Mouse (Mus musculus): Measurements from ENCODE around the gene Nfatc2. TPM values are rescaled to one million over a fixed set of nuclear protein-coding genes. Genes with fewer than 3 reads are reported as not detected.
A peak's percentile ranks its signal among the peaks of the same experiment; 100 is the strongest.

Nfatc2 gene
- polyA plus RNA-seq, 1 experiment from 2014 or later, result 3.3 TPM

- H3K9me3 ChIP-seq (replicated peaks; ENCODE audit: control insufficient read depth, low read length), result no peaks in the 10 kb centered on the region
- peak; percentile 56; the same call in 1 of the 2 replicates for ATAC-seq (ENCODE audit: insufficient read depth, low FRiP score)
- H3K4me2 ChIP-seq (ENCODE audit: low read depth, low read length), result no peak overlapping the region
- no peaks in the 10 kb centered on the region for H3K27me3 ChIP-seq (ENCODE audit: control insufficient read depth, insufficient read depth, low read length)
- 43% methylated on average over 13 of the region's 13 CpGs for WGBS
- no peaks in the 10 kb centered on the region for H3K36me3 ChIP-seq (ENCODE audit: control insufficient read depth, insufficient read depth, low read length)
- no peak overlapping the region for H3K9ac ChIP-seq (ENCODE audit: low read length)
- H3K27ac ChIP-seq (ENCODE audit: low read length), result no peak overlapping the region
- H3K4me1 ChIP-seq (ENCODE audit: control insufficient read depth, insufficient read depth, low read length), result peaks cover 28% of the 10 kb centered on the region
- no peak overlapping the region for H3K4me3 ChIP-seq (replicated peaks; ENCODE audit: low read length)
Measured at GRCm38 (mm10) chr2:168613092-168613880, 11.8 kb upstream of the Nfatc2 start.

- no peak overlapping the region for H3K4me2 ChIP-seq (ENCODE audit: low read depth, low read length)
- 62% methylated on average over 3 of the region's 3 CpGs for WGBS
- H3K9me3 ChIP-seq (replicated peaks; ENCODE audit: control insufficient read depth, low read length), result no peaks in the 10 kb centered on the region
Measured at GRCm38 (mm10) chr2:168610941-168611340, 9.5 kb upstream of the Nfatc2 start.

GRCm38 (mm10) chr2:168609653-168610248 is 8.3 kb upstream of the Nfatc2 start:
- no peak overlapping the region for H3K27ac ChIP-seq (ENCODE audit: low read length)
- H3K9me3 ChIP-seq (replicated peaks; ENCODE audit: control insufficient read depth, low read length), result no peaks in the 10 kb centered on the region
- 55% methylated on average over 6 of the region's 6 CpGs for WGBS
- no peak overlapping the region for H3K9ac ChIP-seq (ENCODE audit: low read length)
- no peak overlapping the region for H3K4me2 ChIP-seq (ENCODE audit: low read depth, low read length)
- ATAC-seq (ENCODE audit: insufficient read depth, low FRiP score), result no peak
- no peaks in the 10 kb centered on the region for H3K36me3 ChIP-seq (ENCODE audit: control insufficient read depth, insufficient read depth, low read length)
- no peaks in the 10 kb centered on the region for H3K27me3 ChIP-seq (ENCODE audit: control insufficient read depth, insufficient read depth, low read length)
- no peak overlapping the region for H3K4me3 ChIP-seq (replicated peaks; ENCODE audit: low read length)
- H3K4me1 ChIP-seq (ENCODE audit: control insufficient read depth, insufficient read depth, low read length), result peaks cover 20% of the 10 kb centered on the region; the same call in 1 of the 2 replicates

More at GRCm38 (mm10) chr2:168610941-168611340, 9.5 kb upstream of the Nfatc2 start:
- Histone ChIP-seq H3K27ac (ENCODE audit: low read length) (no peak overlapping the region), H3K27me3 (ENCODE audit: control insufficient read depth, insufficient read depth, low read length) (no peaks in the 10 kb centered on the region), H3K4me3 (replicated peaks; ENCODE audit: low read length) (no peak overlapping the region), H3K9ac (ENCODE audit: low read length) (no peak overlapping the region), H3K36me3 (ENCODE audit: control insufficient read depth, insufficient read depth, low read length) (no peaks in the 10 kb centered on the region), H3K4me1 (ENCODE audit: control insufficient read depth, insufficient read depth, low read length) (peaks cover 28% of the 10 kb centered on the region)
- no peak for ATAC-seq (ENCODE audit: insufficient read depth, low FRiP score)

GRCm38 (mm10) chr2:168608125-168608564 is 6.7 kb upstream of the Nfatc2 start:
- peaks cover 18% of the 10 kb centered on the region for H3K4me1 ChIP-seq (ENCODE audit: control insufficient read depth, insufficient read depth, low read length)
- no peaks in the 10 kb centered on the region for H3K9me3 ChIP-seq (replicated peaks; ENCODE audit: control insufficient read depth, low read length)
- H3K9ac ChIP-seq (ENCODE audit: low read length), result no peak overlapping the region
- no peak for ATAC-seq (ENCODE audit: insufficient read depth, low FRiP score)
- no peaks in the 10 kb centered on the region for H3K27me3 ChIP-seq (ENCODE audit: control insufficient read depth, insufficient read depth, low read length)
- 59% methylated on average over 9 of the region's 9 CpGs for WGBS
- H3K4me2 ChIP-seq (ENCODE audit: low read depth, low read length), result no peak overlapping the region
- H3K4me3 ChIP-seq (replicated peaks; ENCODE audit: low read length), result no peak overlapping the region
- no peaks in the 10 kb centered on the region for H3K36me3 ChIP-seq (ENCODE audit: control insufficient read depth, insufficient read depth, low read length)
- no peak overlapping the region for H3K27ac ChIP-seq (ENCODE audit: low read length)

GRCm38 (mm10) chr2:168604655-168605070 is 3.2 kb upstream of the Nfatc2 start:
- Histone ChIP-seq H3K4me3 (replicated peaks; ENCODE audit: low read length) (no peak overlapping the region), H3K27me3 (ENCODE audit: control insufficient read depth, insufficient read depth, low read length) (peaks cover 23% of the 10 kb centered on the region), H3K4me1 (ENCODE audit: control insufficient read depth, insufficient read depth, low read length) (peaks cover 32% of the 10 kb centered on the region), H3K9me3 (replicated peaks; ENCODE audit: control insufficient read depth, low read length) (no peaks in the 10 kb centered on the region), H3K27ac (ENCODE audit: low read length) (peak overlapping the region; percentile 3; the same call in 1 of the 2 replicates), H3K36me3 (ENCODE audit: control insufficient read depth, insufficient read depth, low read length) (no peaks in the 10 kb centered on the region), H3K9ac (ENCODE audit: low read length) (peak overlapping the region; percentile 21; the same call in 1 of the 2 replicates), H3K4me2 (ENCODE audit: low read depth, low read length) (no peak overlapping the region)
- WGBS, result 27% methylated on average over 16 of the region's 16 CpGs
- ATAC-seq (ENCODE audit: insufficient read depth, low FRiP score), result no peak

GRCm38 (mm10) chr2:168602387-168602741 is 907 bp upstream of the Nfatc2 start:
- Histone ChIP-seq H3K9ac (ENCODE audit: low read length) (no peak overlapping the region), H3K36me3 (ENCODE audit: control insufficient read depth, insufficient read depth, low read length) (no peaks in the 10 kb centered on the region), H3K9me3 (replicated peaks; ENCODE audit: control insufficient read depth, low read length) (no peaks in the 10 kb centered on the region), H3K27ac (ENCODE audit: low read length) (no peak overlapping the region; the same call in 1 of the 2 replicates), H3K4me1 (ENCODE audit: control insufficient read depth, insufficient read depth, low read length) (peaks cover 27% of the 10 kb centered on the region), H3K4me3 (replicated peaks; ENCODE audit: low read length) (peak overlapping the region; percentile 50; the same call in 1 of the 2 replicates), H3K4me2 (ENCODE audit: low read depth, low read length) (peak overlapping the region; percentile 85), H3K27me3 (ENCODE audit: control insufficient read depth, insufficient read depth, low read length) (peaks cover 23% of the 10 kb centered on the region)
- no peak for ATAC-seq (ENCODE audit: insufficient read depth, low FRiP score)
- WGBS, result 18% methylated on average over 12 of the region's 12 CpGs

GRCm38 (mm10) chr2:168600750-168601490 is 537 bp downstream of the Nfatc2 start:
- ATAC-seq (ENCODE audit: insufficient read depth, low FRiP score), result no peak
- peak overlapping the region; percentile 70 for H3K9ac ChIP-seq (ENCODE audit: low read length)
- peak overlapping the region; percentile 85 for H3K4me2 ChIP-seq (ENCODE audit: low read depth, low read length)
- peaks cover 27% of the 10 kb centered on the region for H3K4me1 ChIP-seq (ENCODE audit: control insufficient read depth, insufficient read depth, low read length)
- peak overlapping the region; percentile 50 for H3K4me3 ChIP-seq (replicated peaks; ENCODE audit: low read length)
- H3K27ac ChIP-seq (ENCODE audit: low read length), result no peak overlapping the region
- WGBS, result 4% methylated on average over 32 of the region's 32 CpGs
- peaks cover 23% of the 10 kb centered on the region for H3K27me3 ChIP-seq (ENCODE audit: control insufficient read depth, insufficient read depth, low read length)
- H3K36me3 ChIP-seq (ENCODE audit: control insufficient read depth, insufficient read depth, low read length), result no peaks in the 10 kb centered on the region
- H3K9me3 ChIP-seq (replicated peaks; ENCODE audit: control insufficient read depth, low read length), result no peaks in the 10 kb centered on the region

GRCm38 (mm10) chr2:168595693-168596092 is 5.8 kb downstream of the Nfatc2 start:
- H3K9me3 ChIP-seq (replicated peaks; ENCODE audit: control insufficient read depth, low read length), result no peaks in the 10 kb centered on the region
- H3K27me3 ChIP-seq (ENCODE audit: control insufficient read depth, insufficient read depth, low read length), result peaks cover 12% of the 10 kb centered on the region
- ATAC-seq (ENCODE audit: insufficient read depth, low FRiP score), result no peak
- 82% methylated on average over 7 of the region's 7 CpGs for WGBS
- H3K27ac ChIP-seq (ENCODE audit: low read length), result no peak overlapping the region
- no peaks in the 10 kb centered on the region for H3K36me3 ChIP-seq (ENCODE audit: control insufficient read depth, insufficient read depth, low read length)
- H3K9ac ChIP-seq (ENCODE audit: low read length), result no peak overlapping the region
- no peak overlapping the region for H3K4me3 ChIP-seq (replicated peaks; ENCODE audit: low read length)
- no peak overlapping the region for H3K4me2 ChIP-seq (ENCODE audit: low read depth, low read length)
- H3K4me1 ChIP-seq (ENCODE audit: control insufficient read depth, insufficient read depth, low read length), result 0 out of 2 replicates have a peak, but pooled peaks cover 4% of the 10 kb centered on the region
